Mouse (Mus musculus): ENCODE results near the gene Hdac9.

GRCm38 (mm10) chr12:34472949-34473651 is 443.8 kb downstream of the Hdac9 start:
- no peak for TF ChIP-seq CTCF (IDR thresholded peaks at IDR 0.05 in 2 of 3, conservative IDR thresholded peaks at IDR 0.05 in 1 of 3; ENCODE audit: control insufficient read depth in 1 of 3, insufficient read depth in 1 of 3, low read depth in 2 of 3, low read length in 3 of 3, poor library complexity in 1 of 3, severe bottlenecking in 1 of 3)
- TF ChIP-seq MAX (IDR thresholded peaks at IDR 0.05; ENCODE audit: low read length): no peak
- TF ChIP-seq ELF1 (IDR thresholded peaks at IDR 0.05; ENCODE audit: low read depth, low read length): no peak
- no peak for TF ChIP-seq EP300 (IDR thresholded peaks at IDR 0.05; ENCODE audit: low read depth in 1 of 2, low read length in 2 of 2)
- TF ChIP-seq POLR2A (IDR thresholded peaks at IDR 0.05; ENCODE audit: control insufficient read depth in 1 of 2, insufficient read depth in 1 of 2, low read depth in 1 of 2, low read length in 2 of 2, poor library complexity in 1 of 2): no peak
- no peak for TF ChIP-seq ETS1 (IDR thresholded peaks at IDR 0.05; ENCODE audit: low read depth, low read length)
- TF ChIP-seq ZNF384 (IDR thresholded peaks at IDR 0.05; ENCODE audit: low read depth, low read length): no peak
- no peak for TF ChIP-seq CHD1 (IDR thresholded peaks at IDR 0.05; ENCODE audit: low read depth, low read length)
- TF ChIP-seq SMC3 (IDR thresholded peaks at IDR 0.05; ENCODE audit: low read depth, low read length): no peak
